In genomic region chr4:63528946-63529345, GRCm38 (mm10) we compare ENCODE assay signal across 10 mouse cellular contexts. TPM values are rescaled to one million over a fixed set of nuclear protein-coding genes. Genes with fewer than 3 reads are reported as not detected.
DNase-seq lines count a peak whose midpoint lies in the region; ATAC-seq lines count a peak whose summit lies in the region.
"Had no signal": no experiment of that assay in that cellular context is flagged by ENCODE, and none has a peak within 500 bp of the region (broad histone marks: within the 10 kb centered on the region; RNA-seq: fewer than 3 reads in every experiment).

No protein-coding gene starts in this region.

- no peaks in the 10 kb centered on the region for H3K9me3 ChIP-seq in hindbrain, embryonic 14.5 days (ENCODE audit: control insufficient read depth, low read length)
- no peaks in the 10 kb centered on the region for H3K9me3 ChIP-seq in hindbrain, embryonic 12.5 days (replicated peaks)
- H3K9me3 ChIP-seq: liver, embryonic 15.5 days had no signal

- H3K9ac ChIP-seq in hindbrain, embryonic 14.5 days, result no peak overlapping the region
- H3K9ac ChIP-seq in hindbrain, embryonic 12.5 days, result no peak overlapping the region
- H3K9ac ChIP-seq: liver, embryonic 15.5 days had no signal

- no peak overlapping the region for H3K4me3 ChIP-seq in hindbrain, embryonic 14.5 days (replicated peaks; ENCODE audit: low read length)
- no peak overlapping the region for H3K4me3 ChIP-seq in hindbrain, embryonic 12.5 days
- H3K4me3 ChIP-seq: liver, embryonic 15.5 days had no signal

- no peaks in the 10 kb centered on the region for H3K36me3 ChIP-seq in hindbrain, embryonic 14.5 days (replicated peaks; ENCODE audit: control insufficient read depth, insufficient read depth)
- H3K36me3 ChIP-seq in hindbrain, embryonic 12.5 days, result no peaks in the 10 kb centered on the region
- H3K36me3 ChIP-seq: liver, embryonic 15.5 days had no signal

- peak; percentile 30 for DNase-seq in hindbrain, embryonic 14.5 days (ENCODE audit: low spot score)
- DNase-seq in Muller cell, postnatal 12 days (ENCODE audit: inconsistent ontology term), result peak; percentile 29
- peak; percentile 31 to 42 for DNase-seq in left cerebral cortex, postnatal 10 days (ENCODE audit: extremely low spot score in 1 of 2, low spot score in 2 of 2)
- DNase-seq in ovary, postnatal 14 days (ENCODE audit: low spot score), result no peak
- DNase-seq in adrenal gland, adult (ENCODE audit: inconsistent age in 2 of 2, low spot score in 1 of 2), result no peak
- DNase-seq in gastrocnemius, adult 8-10 months (ENCODE audit: low spot score in 2 of 2), result no peak

- no peaks in the 10 kb centered on the region for H3K27me3 ChIP-seq in hindbrain, embryonic 14.5 days (ENCODE audit: control insufficient read depth, insufficient read depth, low read length)
- H3K27me3 ChIP-seq in hindbrain, embryonic 12.5 days, result no peaks in the 10 kb centered on the region
- H3K27me3 ChIP-seq: liver, embryonic 15.5 days had no signal

- WGBS in hindbrain, embryonic 14.5 days, result 66% methylated on average over 6 of the region's 6 CpGs
- WGBS in hindbrain, embryonic 12.5 days, result 73% methylated on average over 6 of the region's 6 CpGs

- ATAC-seq in hindbrain, embryonic 14.5 days (ENCODE audit: low FRiP score), result peak; percentile 51; the same call in 1 of the 2 replicates
- ATAC-seq in hindbrain, embryonic 12.5 days (ENCODE audit: low FRiP score), result no peak
- peak; percentile 94 for ATAC-seq in frontal cortex, adult (ENCODE audit: low TSS enrichment)
- ATAC-seq: inflammation-experienced regulatory T-cells, adult 6 months had no signal

- 0 out of 2 replicates have a peak, but pooled peaks cover 4% of the 10 kb centered on the region for H3K4me1 ChIP-seq in hindbrain, embryonic 14.5 days (replicated peaks; ENCODE audit: control insufficient read depth, insufficient read depth, low read length)
- H3K4me1 ChIP-seq in hindbrain, embryonic 12.5 days, result no peaks in the 10 kb centered on the region
- H3K4me1 ChIP-seq: liver, embryonic 15.5 days had no signal

- no peak overlapping the region for H3K4me2 ChIP-seq in hindbrain, embryonic 14.5 days (replicated peaks)
- no peak overlapping the region for H3K4me2 ChIP-seq in hindbrain, embryonic 12.5 days (replicated peaks)
- H3K4me2 ChIP-seq: liver, embryonic 15.5 days had no signal

- intact Hi-C loops in left cerebral cortex, postnatal 10 days (cut with DNase I), result no loop called here

- H3K27ac ChIP-seq in hindbrain, embryonic 14.5 days, result no peak overlapping the region
- H3K27ac ChIP-seq in hindbrain, embryonic 12.5 days, result no peak overlapping the region
- H3K27ac ChIP-seq: liver, embryonic 15.5 days had no signal

RNA-seq across cellular contexts. Expression of gene Atp6v1g1, which starts 15.6 kb away (rescaled TPM):
- 409 and 428 TPM in 2 replicates for polyA plus RNA-seq in hindbrain, embryonic 14.5 days (2014; fragmentation: Nextera tagmentation; extraction: Ambion mirVana)
- 365 and 374 TPM in 2 replicates for polyA plus RNA-seq in hindbrain, embryonic 12.5 days (2016; fragmentation: Nextera tagmentation; extraction: Ambion mirVana)
- total RNA-seq in left cerebral cortex, postnatal 10 days (2021), result 100 to 1,000 TPM; 132 to 141 TPM
- total RNA-seq in gastrocnemius, adult 8-10 months (2022), result 100 to 1,000 TPM; 268 to 323 (median 295) TPM

RNA-seq across cellular contexts. Expression of gene Tmem268, which starts 29.6 kb away (rescaled TPM):
- polyA plus RNA-seq in hindbrain, embryonic 14.5 days (2014; fragmentation: Nextera tagmentation; extraction: Ambion mirVana), result 4.5 and 4.8 TPM in 2 replicates
- 4.1 and 5.8 TPM in 2 replicates for polyA plus RNA-seq in hindbrain, embryonic 12.5 days (2016; fragmentation: Nextera tagmentation; extraction: Ambion mirVana)
- total RNA-seq in left cerebral cortex, postnatal 10 days (2021), result 1 to 10 TPM; 7.8 to 8.4 TPM
- 10 to 100 TPM; 18.9 to 20.8 (median 20.1) TPM for total RNA-seq in gastrocnemius, adult 8-10 months (2022)

RNA-seq across cellular contexts. Expression of gene Whrn, which starts 33.2 kb away (rescaled TPM):
- polyA plus RNA-seq in hindbrain, embryonic 14.5 days (2014; fragmentation: Nextera tagmentation; extraction: Ambion mirVana), result 5.8 and 8.0 TPM in 2 replicates
- polyA plus RNA-seq in hindbrain, embryonic 12.5 days (2016; fragmentation: Nextera tagmentation; extraction: Ambion mirVana), result 10.6 and 10.8 TPM in 2 replicates
- total RNA-seq in left cerebral cortex, postnatal 10 days (2021), result 10 to 100 TPM; 41.7 to 45.8 TPM
- 1 to 10 TPM; 2.5 to 4.4 (median 4.0) TPM for total RNA-seq in gastrocnemius, adult 8-10 months (2022)

Comparison
In these comparisons a context has a peak if more than half of its experiments do, and no peak if none do; other contexts are left out.
1. DNase-seq: peak in hindbrain, embryonic 14.5 days (single experiment), Muller cell, postnatal 12 days (single experiment) and left cerebral cortex, postnatal 10 days (2 of 2); none in ovary, postnatal 14 days (single experiment), adrenal gland, adult (0 of 2) and gastrocnemius, adult 8-10 months (0 of 2).
2. RNA of gene Whrn, which starts 33.2 kb away (total RNA-seq): 41.7 to 45.8 TPM in left cerebral cortex, postnatal 10 days; 2.5 to 4.4 TPM in gastrocnemius, adult 8-10 months; every median in the first group is over 4 times any median in the second.